Mouse (Mus musculus) small intestine, adult 2 months (tissue): ENCODE measurements around the gene Rasl10b. TPM values are rescaled to one million over a fixed set of nuclear protein-coding genes. Genes with fewer than 3 reads are reported as not detected.

Experiments used
- H3K27ac ChIP-seq: fragments of 200-500 bp; 2 replicates; pipeline ENCODE4 v1.5.1; 2012; ENCODE audit warnings: low read depth, low read length, control low read depth, inconsistent platforms; ENCODE audit not compliant: insufficient read depth
- H3K27me3 ChIP-seq: fragments of 200-500 bp; 2 replicates; pipeline ENCODE4 v1.6.1; 2012; ENCODE audit warnings: mild to moderate bottlenecking, moderate library complexity, low read length, inconsistent platforms; ENCODE audit not compliant: control insufficient read depth, insufficient read depth
- H3K36me3 ChIP-seq: fragments of 200-500 bp; 2 replicates; pipeline ENCODE4 v1.6.1; 2012; ENCODE audit warnings: mild to moderate bottlenecking, low read length, control low read depth, inconsistent platforms; ENCODE audit not compliant: control insufficient read depth, insufficient read depth
- H3K4me1 ChIP-seq: fragments of 200-500 bp; 2 replicates; pipeline ENCODE4 v1.6.1; 2012; ENCODE audit warnings: low read length, inconsistent platforms, mixed read lengths; ENCODE audit not compliant: control insufficient read depth, insufficient read depth, insufficient read length
- H3K4me3 ChIP-seq: fragments of 200-500 bp; 2 replicates; pipeline ENCODE4 v1.5.1; 2012; ENCODE audit warnings: low read depth, mild to moderate bottlenecking, control low read depth, inconsistent platforms, low read length, moderate library complexity
- CTCF ChIP-seq: fragments of 200-500 bp; IDR thresholded peaks from 2 replicates; pipeline ENCODE4 v1.5.1; 2012; ENCODE audit warnings: low read depth, mild to moderate bottlenecking, control low read depth, inconsistent platforms, low read length, moderate library complexity, mixed read lengths; ENCODE audit not compliant: insufficient replicate concordance, insufficient read length; ENCODE audit errors: extremely low read depth
- POLR2A ChIP-seq: fragments of 200-500 bp; IDR thresholded peaks from 2 replicates; pipeline ENCODE4 v1.6.1; 2012; ENCODE audit warnings: low read depth, mild to moderate bottlenecking, control low read depth, inconsistent platforms, low read length, moderate library complexity
- WGBS: fragments of 180-500 bp; shearing (Covaris S2); methylation state at CpG from one replicate; pipeline ENCODE4 v1.1.7; 2018; 5-methylcytosine and 5-hydroxymethylcytosine counted together
- polyA plus RNA-seq: library from polyadenylated mRNA; depleted of rRNA; stranded (reverse); fragments of >200 nt; gene quantifications from 2 replicates; pipeline ENCODE4 v1.2.3, GENCODE M21; 2012

Rasl10b gene
- polyA plus RNA-seq, 1 experiment = 0.80 TPM

DNA sequence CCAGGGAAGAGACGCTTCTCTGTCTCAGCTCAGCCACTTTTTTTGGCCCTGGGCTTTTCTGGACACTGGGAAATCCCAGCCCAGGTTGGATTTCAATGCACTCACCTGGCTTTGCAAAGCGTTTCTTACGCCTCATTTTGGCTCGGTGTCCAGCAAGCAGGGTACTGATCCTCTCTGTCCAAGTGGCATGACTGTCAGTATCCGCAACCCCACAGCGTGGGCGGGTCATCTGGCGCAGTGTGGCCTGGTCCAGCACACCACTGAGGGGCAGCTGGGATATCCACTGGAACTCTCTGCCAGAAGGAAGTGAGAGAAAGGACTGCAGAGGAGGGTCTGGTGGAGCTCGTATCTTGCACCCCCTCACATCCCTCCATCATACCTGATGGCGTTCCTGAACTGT is 42.3 kb downstream of the Rasl10b start:
- 96% methylated on average over 10 of the region's 10 CpGs for WGBS
- no peaks in the 10 kb centered on the region for H3K27me3 ChIP-seq
- TF ChIP-seq CTCF (no peak), POLR2A (no peak)
- no peak overlapping the region for H3K4me3 ChIP-seq
- peaks cover 2% of the 10 kb centered on the region; the same call in 1 of the 2 replicates for H3K36me3 ChIP-seq
- no peak overlapping the region for H3K27ac ChIP-seq
- peaks cover 31% of the 10 kb centered on the region for H3K4me1 ChIP-seq

DNA sequence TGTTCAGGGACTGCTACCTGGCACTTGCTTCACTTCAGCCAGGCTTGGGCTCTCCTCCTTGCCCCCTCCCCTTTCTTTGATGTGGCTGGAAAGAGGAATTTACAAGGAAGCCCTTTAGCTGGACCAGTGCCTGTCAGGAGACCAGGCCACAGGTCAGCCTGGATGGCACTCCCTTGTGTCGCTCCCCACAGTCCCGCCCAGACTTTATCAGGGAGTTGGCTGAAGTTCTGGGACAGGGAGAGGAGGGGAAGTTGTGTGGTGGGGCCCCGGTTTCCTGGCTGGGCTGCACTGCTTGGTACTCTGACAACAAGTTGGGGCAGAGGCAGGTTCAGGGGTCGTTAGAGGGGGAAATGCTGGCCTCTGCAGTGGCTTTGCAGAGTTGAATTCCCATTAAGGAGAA is 45.6 kb downstream of the Rasl10b start:
- Histone ChIP-seq H3K4me1 (peaks cover 40% of the 10 kb centered on the region), H3K27ac (peak overlapping the region; percentile 80), H3K4me3 (no peak overlapping the region), H3K36me3 (peaks cover 2% of the 10 kb centered on the region; the same call in 1 of the 2 replicates), H3K27me3 (no peaks in the 10 kb centered on the region)
- no peak for TF ChIP-seq CTCF
- no peak for TF ChIP-seq POLR2A
- 3% methylated on average over 4 of the region's 4 CpGs for WGBS

DNA sequence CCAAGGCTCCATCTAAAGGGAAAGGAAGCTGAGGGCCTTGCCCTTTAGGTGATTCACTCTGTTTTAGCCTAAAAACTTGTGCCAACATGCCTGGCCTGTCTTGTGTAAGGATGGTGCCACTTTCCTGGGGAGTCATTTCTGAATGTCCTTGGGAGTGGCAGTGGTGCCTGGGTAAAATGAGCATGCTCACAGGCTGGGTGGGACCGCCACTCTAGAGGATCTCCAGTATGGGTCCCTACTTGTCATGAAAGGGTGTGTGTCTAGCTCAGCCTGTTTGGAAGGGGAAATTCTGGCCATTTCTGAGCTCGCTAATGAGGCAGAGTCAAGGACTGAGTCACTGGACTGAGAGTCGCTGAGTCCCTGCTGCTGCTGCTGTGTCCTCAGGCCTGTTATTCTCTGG is 46.7 kb downstream of the Rasl10b start:
- H3K27me3 ChIP-seq = no peaks in the 10 kb centered on the region
- peak overlapping the region; percentile 72 for H3K27ac ChIP-seq
- peaks cover 40% of the 10 kb centered on the region for H3K4me1 ChIP-seq
- TF ChIP-seq CTCF (no peak), POLR2A (no peak)
- WGBS = 61% methylated on average over 3 of the region's 3 CpGs
- no peaks in the 10 kb centered on the region for H3K36me3 ChIP-seq
- H3K4me3 ChIP-seq = no peak overlapping the region

DNA sequence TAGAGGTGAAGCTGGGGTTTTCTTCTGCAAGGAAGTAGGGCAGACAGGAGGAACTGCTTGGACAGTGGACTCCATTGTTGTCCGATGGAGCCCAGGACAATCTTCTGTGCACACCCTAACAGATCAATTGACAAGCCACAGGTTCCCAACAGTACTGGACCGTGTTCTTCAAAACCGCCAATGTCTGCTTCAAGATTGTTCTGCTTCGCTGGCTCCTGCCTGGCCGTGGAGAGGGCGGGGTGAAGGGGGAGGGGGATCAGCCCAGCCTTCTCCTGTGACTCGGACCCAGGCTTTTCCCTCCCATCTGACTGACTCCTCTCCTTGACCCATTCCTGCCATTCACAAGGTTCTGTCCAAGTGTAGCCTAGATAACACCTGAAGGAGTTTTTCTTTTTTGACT is 48.3 kb downstream of the Rasl10b start:
- no peaks in the 10 kb centered on the region for H3K27me3 ChIP-seq
- H3K27ac ChIP-seq = no peak overlapping the region
- TF ChIP-seq CTCF (no peak), POLR2A (no peak)
- H3K36me3 ChIP-seq = no peaks in the 10 kb centered on the region
- H3K4me1 ChIP-seq = peaks cover 38% of the 10 kb centered on the region
- 46% methylated on average over 7 of the region's 7 CpGs for WGBS
- no peak overlapping the region for H3K4me3 ChIP-seq

DNA sequence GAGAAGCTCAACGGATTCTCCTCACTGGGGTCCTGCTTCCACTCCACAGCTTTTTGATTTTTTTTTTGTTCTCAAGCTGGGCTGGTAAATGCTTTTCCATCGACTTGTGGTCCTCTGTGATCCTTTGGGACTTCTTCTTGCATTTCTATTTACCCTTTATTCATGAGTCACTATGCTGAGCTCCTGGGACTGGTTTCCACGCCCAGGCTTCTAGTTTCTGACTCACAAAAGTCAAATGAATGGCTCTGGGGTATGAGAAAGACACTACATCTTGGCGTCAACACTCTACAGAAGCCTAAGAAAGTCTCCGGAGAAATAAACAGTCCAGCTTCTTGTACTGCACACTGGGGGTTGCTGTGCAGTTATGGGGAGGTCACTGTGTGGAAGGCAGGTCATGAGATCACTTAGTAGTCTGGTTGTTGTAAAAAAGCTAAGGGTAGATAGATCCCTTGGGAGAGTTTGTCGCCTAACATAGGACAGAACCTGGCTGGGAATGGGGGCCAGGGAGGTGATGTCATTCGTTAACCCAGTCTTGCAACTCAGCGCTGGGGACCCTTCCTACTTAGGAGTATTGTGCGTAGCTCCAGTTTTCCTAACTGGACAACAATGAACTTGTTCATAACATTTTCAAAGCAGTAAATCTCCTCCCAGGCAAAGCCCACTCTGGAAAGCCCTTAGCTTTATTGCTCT is 49.1 kb downstream of the Rasl10b start:
- TF ChIP-seq POLR2A (no peak), CTCF (no peak)
- no peaks in the 10 kb centered on the region for H3K36me3 ChIP-seq
- 59% methylated on average over 9 of the region's 9 CpGs for WGBS
- peaks cover 35% of the 10 kb centered on the region for H3K4me1 ChIP-seq
- no peak overlapping the region for H3K4me3 ChIP-seq
- H3K27me3 ChIP-seq = no peaks in the 10 kb centered on the region
- 0 out of 2 replicates have a peak overlapping the region, but pooled peaks have one; percentile 15 for H3K27ac ChIP-seq

DNA sequence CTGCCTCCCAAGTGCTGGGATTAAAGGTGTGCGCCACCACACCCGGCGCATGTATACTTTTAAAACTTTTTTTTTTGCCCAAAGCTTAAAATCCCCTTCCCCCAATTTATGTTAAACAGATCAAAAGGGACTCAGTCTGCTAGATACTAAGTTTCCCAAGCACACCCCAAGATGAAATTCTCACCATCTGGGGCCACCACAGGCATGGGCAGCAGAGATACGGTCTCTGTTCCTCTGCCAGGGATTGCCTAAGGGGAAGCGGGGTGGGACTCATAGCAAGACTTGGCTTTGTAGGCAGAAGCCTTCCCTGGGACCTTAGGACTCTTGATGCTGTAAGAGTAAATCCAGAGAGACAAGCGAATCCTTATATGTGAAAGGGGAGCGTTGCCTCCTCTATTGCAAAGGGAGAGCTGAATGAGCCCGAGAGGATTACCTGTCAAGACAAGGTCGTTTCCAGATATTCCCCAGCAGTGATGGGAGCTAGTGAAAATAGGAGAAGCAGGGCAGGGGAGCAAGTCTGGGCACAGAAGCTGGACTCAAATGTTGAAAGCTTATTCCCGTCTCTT is 52.6 kb downstream of the Rasl10b start:
- Histone ChIP-seq H3K36me3 (no peaks in the 10 kb centered on the region), H3K4me3 (no peak overlapping the region), H3K27me3 (no peaks in the 10 kb centered on the region), H3K27ac (no peak overlapping the region), H3K4me1 (peaks cover 24% of the 10 kb centered on the region)
- TF ChIP-seq CTCF (no peak), POLR2A (no peak)
- WGBS = 87% methylated on average over 10 of the region's 10 CpGs

DNA sequence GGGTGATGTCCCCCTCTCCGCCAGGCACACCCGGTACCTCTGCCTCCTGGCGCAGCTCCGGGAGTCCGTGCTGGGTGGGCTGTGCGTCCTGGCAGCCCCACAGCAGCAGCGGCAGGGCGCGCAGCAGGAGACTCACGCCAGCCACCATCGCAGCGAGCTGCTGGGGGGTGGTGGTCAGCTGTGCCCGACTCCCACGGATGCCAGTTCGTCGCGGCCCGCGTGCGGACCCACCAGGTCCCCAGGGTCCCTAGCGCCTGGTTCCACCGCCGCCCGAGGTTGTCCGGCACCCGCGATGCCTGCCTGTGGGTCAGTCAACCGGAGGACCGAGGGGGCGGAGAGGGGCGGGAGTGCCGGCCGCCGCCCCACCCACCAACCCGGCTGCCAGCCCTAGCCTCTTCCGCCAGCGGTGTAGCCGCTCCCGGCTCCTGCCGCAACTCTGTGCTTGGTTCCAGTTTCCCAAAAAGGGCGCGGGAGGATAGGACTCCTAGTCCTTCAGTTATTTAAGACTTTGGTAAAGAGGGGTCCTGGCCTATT is 53.8 kb downstream of the Rasl10b start, which contains the start of gene Mmp28:
Gene Mmp28, minus strand, starts transcription at position 361 of the 534 bp plus-strand sequence.
- peak within 1 kb of the TSS; percentile 18; the same call in 1 of the 2 replicates for H3K27ac ChIP-seq
- peak within 1 kb of the TSS; percentile 87 for H3K4me3 ChIP-seq
- WGBS = 1% methylated on average over 42 of the region's 42 CpGs
- TF ChIP-seq POLR2A = no peak
- TF ChIP-seq CTCF = 0 out of 2 replicates have a peak, but pooled peaks have one; percentile 8
- H3K27me3 ChIP-seq = no peaks in the 10 kb centered on the region
- H3K4me1 ChIP-seq = peaks cover 24% of the 10 kb centered on the region; the same call in 1 of the 2 replicates
- H3K36me3 ChIP-seq = no peaks in the 10 kb centered on the region
